Mouse (Mus musculus): ENCODE results near the gene Scnm1. TPM values are rescaled to one million over a fixed set of nuclear protein-coding genes. Genes with fewer than 3 reads are reported as not detected.

The Scnm1 gene
- total RNA-seq (2015; ENCODE audit: low replicate concordance) (35.0 and 41.1 TPM in 2 replicates), total RNA-seq (2017; ENCODE audit: low replicate concordance) (34.9 and 43.6 TPM in 2 replicates)

GRCm38 (mm10) chr3:95133680-95134101, at the start of gene Scnm1, which contains the start of gene Lysmd1:
Gene Scnm1, minus strand, starts transcription at chr3:95134011.
Gene Lysmd1, plus strand, starts transcription at chr3:95134088.
- peak; percentile 94 for ATAC-seq (replicated peaks; ENCODE audit: low FRiP score, poor library complexity, severe bottlenecking)

GRCm38 (mm10) chr3:95181841-95182240, 48.0 kb upstream of the Scnm1 start:
- no peak for ATAC-seq (replicated peaks; ENCODE audit: low FRiP score, poor library complexity, severe bottlenecking)

GRCm38 (mm10) chr3:95179890-95180289, 46.1 kb upstream of the Scnm1 start:
- ATAC-seq (replicated peaks; ENCODE audit: low FRiP score, poor library complexity, severe bottlenecking) = no peak

GRCm38 (mm10) chr3:95178948-95179347, 45.1 kb upstream of the Scnm1 start:
- ATAC-seq (replicated peaks; ENCODE audit: low FRiP score, poor library complexity, severe bottlenecking) = no peak

GRCm38 (mm10) chr3:95177583-95177982, 43.8 kb upstream of the Scnm1 start:
- ATAC-seq (replicated peaks; ENCODE audit: low FRiP score, poor library complexity, severe bottlenecking) = no peak

- ATAC-seq (replicated peaks; ENCODE audit: low FRiP score, poor library complexity, severe bottlenecking) = no peak
Measured at GRCm38 (mm10) chr3:95176500-95176899, 42.7 kb upstream of the Scnm1 start.

- ATAC-seq (replicated peaks; ENCODE audit: low FRiP score, poor library complexity, severe bottlenecking) = peak; percentile 82
Measured at GRCm38 (mm10) chr3:95174011-95174592, 40.3 kb upstream of the Scnm1 start.

GRCm38 (mm10) chr3:95173256-95173949, 39.6 kb upstream of the Scnm1 start:
- ATAC-seq (replicated peaks; ENCODE audit: low FRiP score, poor library complexity, severe bottlenecking) = no peak

- ATAC-seq (replicated peaks; ENCODE audit: low FRiP score, poor library complexity, severe bottlenecking) = no peak
Measured at GRCm38 (mm10) chr3:95172526-95173255, 38.9 kb upstream of the Scnm1 start.

- ATAC-seq (replicated peaks; ENCODE audit: low FRiP score, poor library complexity, severe bottlenecking) = no peak
Measured at GRCm38 (mm10) chr3:95171105-95171504, 37.3 kb upstream of the Scnm1 start.

GRCm38 (mm10) chr3:95169996-95170395, 36.2 kb upstream of the Scnm1 start:
- ATAC-seq (replicated peaks; ENCODE audit: low FRiP score, poor library complexity, severe bottlenecking) = no peak

- no peak for ATAC-seq (replicated peaks; ENCODE audit: low FRiP score, poor library complexity, severe bottlenecking)
Measured at GRCm38 (mm10) chr3:95164840-95165239, 31.0 kb upstream of the Scnm1 start.

GRCm38 (mm10) chr3:95164256-95164550, 30.4 kb upstream of the Scnm1 start:
- ATAC-seq (replicated peaks; ENCODE audit: low FRiP score, poor library complexity, severe bottlenecking) = no peak

- no peak for ATAC-seq (replicated peaks; ENCODE audit: low FRiP score, poor library complexity, severe bottlenecking)
Measured at GRCm38 (mm10) chr3:95163419-95164255, 29.8 kb upstream of the Scnm1 start.

- no peak for ATAC-seq (replicated peaks; ENCODE audit: low FRiP score, poor library complexity, severe bottlenecking)
Measured at GRCm38 (mm10) chr3:95162345-95162628, 28.5 kb upstream of the Scnm1 start.

GRCm38 (mm10) chr3:95161618-95162344, 28.0 kb upstream of the Scnm1 start:
- no peak for ATAC-seq (replicated peaks; ENCODE audit: low FRiP score, poor library complexity, severe bottlenecking)

GRCm38 (mm10) chr3:95161041-95161551, 27.3 kb upstream of the Scnm1 start:
- no peak for ATAC-seq (replicated peaks; ENCODE audit: low FRiP score, poor library complexity, severe bottlenecking)

- peak; percentile 98 for ATAC-seq (replicated peaks; ENCODE audit: low FRiP score, poor library complexity, severe bottlenecking)
Measured at GRCm38 (mm10) chr3:95159987-95160963, 26.5 kb upstream of the Scnm1 start, which contains the start of gene Sema6c. Gene Sema6c, plus strand, starts transcription at chr3:95160457.
